Mouse (Mus musculus): ENCODE measurements around the gene Zbed6.

GRCm38 (mm10) chr1:133611436-133611835, 49.2 kb downstream of the Zbed6 start:
- no peak for TF ChIP-seq CTCF (conservative IDR thresholded peaks at IDR 0.05 in 1 of 2, IDR thresholded peaks at IDR 0.05 in 1 of 2; ENCODE audit: low read depth in 2 of 2, low read length in 2 of 2)
- TF ChIP-seq SMC3 (IDR thresholded peaks at IDR 0.05; ENCODE audit: low read depth, low read length): no peak
- TF ChIP-seq POLR2AphosphoS2 (IDR thresholded peaks at IDR 0.05; ENCODE audit: low read depth, low read length): no peak
- no peak for TF ChIP-seq MAX (IDR thresholded peaks at IDR 0.05; ENCODE audit: low read length)
- TF ChIP-seq RAD21 (IDR thresholded peaks at IDR 0.05; ENCODE audit: low read depth, low read length): no peak
- TF ChIP-seq ZNF384 (IDR thresholded peaks at IDR 0.05; ENCODE audit: low read depth, low read length): no peak
- TF ChIP-seq UBTF (IDR thresholded peaks at IDR 0.05; ENCODE audit: low read depth, low read length): no peak
- no peak for TF ChIP-seq MAFK (IDR thresholded peaks at IDR 0.05; ENCODE audit: insufficient replicate concordance, low read length)
- no peak for TF ChIP-seq NRF1 (IDR thresholded peaks at IDR 0.05; ENCODE audit: low read depth, low read length)
- TF ChIP-seq IRF4 (IDR thresholded peaks at IDR 0.05; ENCODE audit: low read depth, low read length): no peak
- no peak for TF ChIP-seq USF1 (IDR thresholded peaks at IDR 0.05; ENCODE audit: low read depth, low read length)

Measured in CH12.LX (cell line).